Mouse (Mus musculus) embryonic facial prominence, embryonic 11.5 days (tissue): ENCODE measurements around the gene Cr1l. TPM values are rescaled to one million over a fixed set of nuclear protein-coding genes. Genes with fewer than 3 reads are reported as not detected.

Experiments
- ATAC-seq: fragments of 200-750 bp; cut with Nextera tagmentation; replicated peaks from 2 replicates; pipeline ENCODE4 v1.8.0; 2017; ENCODE audit warnings: low read depth; ENCODE audit not compliant: insufficient number of reproducible peaks, low FRiP score, low TSS enrichment
- DNase-seq: peaks from one replicate; pipeline ENCODE4 v3.0.0-alpha.2; 2015; ENCODE audit warnings: low spot score
- H3K27ac ChIP-seq: fragments of 300-500 bp; sonication (generic); replicated peaks from 2 replicates; pipeline ENCODE4 v1.5.1; 2014; ENCODE audit warnings: mild to moderate bottlenecking, low read depth, low read length, control low read depth
- H3K27me3 ChIP-seq: fragments of 300-500 bp; sonication (generic); 2 replicates; pipeline ENCODE4 v1.6.1; 2014; ENCODE audit warnings: mild to moderate bottlenecking, low read length, moderate library complexity, mixed read lengths; ENCODE audit not compliant: control insufficient read depth, insufficient read depth
- H3K36me3 ChIP-seq: fragments of 300-500 bp; sonication (generic); replicated peaks from 2 replicates; pipeline ENCODE4 v1.6.1; 2014; ENCODE audit warnings: low read depth, mild to moderate bottlenecking, low read length, moderate library complexity, mixed read lengths; ENCODE audit not compliant: control insufficient read depth, insufficient read depth
- H3K4me1 ChIP-seq: fragments of 300-500 bp; sonication (generic); 2 replicates; pipeline ENCODE4 v1.6.1; 2014; ENCODE audit warnings: low read length, mixed read lengths; ENCODE audit not compliant: control insufficient read depth, insufficient read depth
- H3K4me2 ChIP-seq: fragments of 300-500 bp; sonication (generic); 2 replicates; pipeline ENCODE4 v1.6.1; 2014; ENCODE audit warnings: low read depth, mild to moderate bottlenecking, control low read depth, low read length, moderate library complexity
- H3K4me3 ChIP-seq: fragments of 300-500 bp; sonication (generic); 2 replicates; pipeline ENCODE4 v1.5.1; 2014; ENCODE audit warnings: low read depth, low read length, control low read depth
- H3K9ac ChIP-seq: fragments of 300-500 bp; sonication (generic); replicated peaks from 2 replicates; pipeline ENCODE4 v1.6.1; 2014; ENCODE audit warnings: mild to moderate bottlenecking, control low read depth, low read length
- H3K9me3 ChIP-seq: fragments of 300-500 bp; sonication (generic); replicated peaks from 2 replicates; pipeline ENCODE4 v1.6.1; 2016; ENCODE audit warnings: mild to moderate bottlenecking, low read length, inconsistent platforms, mixed read lengths; ENCODE audit not compliant: control insufficient read depth
- WGBS: fragments of 180-500 bp; shearing (Covaris S2); extraction: QIAGEN DNeasy Blood & Tissue Kit; methylation state at CpG from one replicate; pipeline ENCODE4 v1.1.7; 2014; 5-methylcytosine and 5-hydroxymethylcytosine counted together
- polyA plus RNA-seq: library from polyadenylated mRNA; unstranded; fragments of >200 nt; fragmentation: Nextera tagmentation; extraction: Ambion mirVana; gene quantifications from 2 replicates; pipeline ENCODE4 v1.2.1, GENCODE M21; 2014

Gene Cr1l
- 44.6 and 45.7 TPM in 2 replicates for polyA plus RNA-seq

- Histone ChIP-seq H3K9ac (peak within 1 kb of the TSS; percentile 86), H3K4me3 (peak within 1 kb of the TSS; percentile 34), H3K9me3 (no peaks in the 10 kb centered on the region), H3K36me3 (no peaks in the 10 kb centered on the region), H3K4me2 (peak within 1 kb of the TSS; percentile 44), H3K27ac (peak within 1 kb of the TSS; percentile 84), H3K27me3 (no peaks in the 10 kb centered on the region), H3K4me1 (no peaks in the 10 kb centered on the region)
- DNase-seq (peak; percentile 93), ATAC-seq (peak; percentile 100)
- under 1% methylated on average over 31 of the region's 31 CpGs for WGBS
Observed at GRCm38 (mm10) chr1:195130953-195131674, at the start of gene Cr1l. Cr1l (minus strand) TSS chr1:195131586.

- peak; percentile 99 for ATAC-seq
- 9% methylated on average over 20 of the region's 20 CpGs for WGBS
- peak within 1 kb of the TSS; percentile 47; the same call in 1 of the 2 replicates for H3K9ac ChIP-seq
- no peak within 1 kb of the TSS for H3K27ac ChIP-seq
- H3K4me3 ChIP-seq = no peak within 1 kb of the TSS
- H3K9me3 ChIP-seq = no peaks in the 10 kb centered on the region
- H3K27me3 ChIP-seq = no peaks in the 10 kb centered on the region
- DNase-seq = peak; percentile 84
- H3K36me3 ChIP-seq = no peaks in the 10 kb centered on the region
- H3K4me1 ChIP-seq = no peaks in the 10 kb centered on the region
- H3K4me2 ChIP-seq = peak within 1 kb of the TSS; percentile 44
Observed at GRCm38 (mm10) chr1:195175980-195176931, 44.9 kb upstream of the Cr1l start, which contains the start of gene Cr2. Cr2 (minus strand) TSS chr1:195176716.

- Histone ChIP-seq H3K36me3 (no peaks in the 10 kb centered on the region), H3K27ac (no peak overlapping the region), H3K9me3 (no peaks in the 10 kb centered on the region), H3K4me2 (no peak overlapping the region), H3K4me1 (no peaks in the 10 kb centered on the region), H3K9ac (no peak overlapping the region), H3K27me3 (no peaks in the 10 kb centered on the region), H3K4me3 (no peak overlapping the region)
- DNase-seq (no peak), ATAC-seq (no peak)
- 86% methylated on average over 9 of the region's 9 CpGs for WGBS
Observed at GRCm38 (mm10) chr1:195164996-195165755, 33.8 kb upstream of the Cr1l start.

GRCm38 (mm10) chr1:195132070-195132469 lies 684 bp upstream of the Cr1l start:
- no peaks in the 10 kb centered on the region for H3K9me3 ChIP-seq
- H3K9ac ChIP-seq = no peak overlapping the region
- H3K4me2 ChIP-seq = no peak overlapping the region
- H3K4me3 ChIP-seq = no peak overlapping the region
- no peaks in the 10 kb centered on the region for H3K27me3 ChIP-seq
- no peaks in the 10 kb centered on the region for H3K4me1 ChIP-seq
- no peak for ATAC-seq
- 54% methylated on average over 3 of the region's 3 CpGs for WGBS
- DNase-seq = no peak
- H3K27ac ChIP-seq = no peak overlapping the region
- no peaks in the 10 kb centered on the region for H3K36me3 ChIP-seq

DNA sequence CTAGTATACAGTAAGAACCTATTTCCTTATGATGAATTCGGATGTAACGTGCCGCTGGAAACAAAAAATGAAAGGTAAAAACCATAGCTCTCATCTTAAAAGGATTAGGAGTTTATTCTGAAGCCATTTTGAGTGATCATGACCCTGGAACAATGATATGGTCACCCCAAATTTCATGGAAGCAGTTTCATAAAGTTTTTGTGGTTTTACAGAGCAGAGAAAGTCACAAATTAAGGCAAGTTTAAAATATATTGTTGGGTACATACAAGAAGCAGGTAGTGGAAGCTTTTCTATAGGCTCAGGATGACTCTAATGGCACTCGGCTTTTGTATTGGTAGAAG lies 259 bp upstream of the Cr1l start:
- no peaks in the 10 kb centered on the region for H3K4me1 ChIP-seq
- no peak overlapping the region; the same call in 1 of the 2 replicates for H3K9ac ChIP-seq
- DNase-seq = no peak
- H3K4me2 ChIP-seq = no peak overlapping the region
- H3K9me3 ChIP-seq = no peaks in the 10 kb centered on the region
- no peaks in the 10 kb centered on the region for H3K27me3 ChIP-seq
- no peak for ATAC-seq
- WGBS = 31% methylated on average over 4 of the region's 4 CpGs
- H3K27ac ChIP-seq = no peak overlapping the region; the same call in 1 of the 2 replicates
- H3K36me3 ChIP-seq = no peaks in the 10 kb centered on the region
- peak overlapping the region; percentile 34 for H3K4me3 ChIP-seq

- no peaks in the 10 kb centered on the region for H3K27me3 ChIP-seq
- H3K27ac ChIP-seq = peak overlapping the region; percentile 84; the same call in 1 of the 2 replicates
- H3K4me2 ChIP-seq = peak overlapping the region; percentile 44
- WGBS = 17% methylated on average over 2 of the region's 2 CpGs
- no peaks in the 10 kb centered on the region for H3K36me3 ChIP-seq
- peak overlapping the region; percentile 34 for H3K4me3 ChIP-seq
- H3K4me1 ChIP-seq = no peaks in the 10 kb centered on the region
- no peak for ATAC-seq
- peak overlapping the region; percentile 86 for H3K9ac ChIP-seq
- DNase-seq = no peak
- H3K9me3 ChIP-seq = no peaks in the 10 kb centered on the region
Observed at GRCm38 (mm10) chr1:195130479-195130878, 907 bp downstream of the Cr1l start.

- Histone ChIP-seq H3K4me3 (no peak overlapping the region), H3K9me3 (no peaks in the 10 kb centered on the region), H3K4me2 (no peak overlapping the region), H3K36me3 (no peaks in the 10 kb centered on the region), H3K27me3 (no peaks in the 10 kb centered on the region), H3K9ac (no peak overlapping the region), H3K4me1 (no peaks in the 10 kb centered on the region), H3K27ac (no peak overlapping the region)
- no peak for DNase-seq
- 84% methylated on average over 1 of the region's 1 CpGs for WGBS
- ATAC-seq = no peak
Observed at GRCm38 (mm10) chr1:195129867-195130266, 1.5 kb downstream of the Cr1l start.
